Mouse (Mus musculus) layer of hippocampus, adult 9-10 months (tissue): ENCODE measurements around the gene Tanc2.

Experiments used
- DNase-seq: peaks from one replicate; pipeline ENCODE4 v3.0.0; 2022; ENCODE audit warnings: low spot score

The Tanc2 gene

DNA sequence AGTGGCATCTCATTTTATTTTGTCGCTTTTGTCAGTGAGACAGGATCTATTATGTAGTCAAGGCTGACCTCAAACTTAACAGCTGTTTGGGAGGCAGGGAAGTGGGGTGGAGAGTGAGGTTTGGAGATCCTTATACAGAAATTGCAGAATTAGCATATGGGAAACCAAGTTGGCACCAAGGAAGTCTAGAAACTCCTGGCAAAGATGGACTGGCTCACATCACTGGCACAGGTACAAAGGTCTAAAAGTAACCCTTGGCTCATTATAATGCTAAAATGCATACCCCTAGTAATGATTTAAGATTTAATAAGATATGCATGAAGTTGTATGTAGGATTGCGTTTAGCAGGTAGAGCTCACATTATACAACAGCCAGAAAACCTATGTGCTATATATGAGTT lies 58.2 kb downstream of the Tanc2 start:
- no peak for DNase-seq

DNA sequence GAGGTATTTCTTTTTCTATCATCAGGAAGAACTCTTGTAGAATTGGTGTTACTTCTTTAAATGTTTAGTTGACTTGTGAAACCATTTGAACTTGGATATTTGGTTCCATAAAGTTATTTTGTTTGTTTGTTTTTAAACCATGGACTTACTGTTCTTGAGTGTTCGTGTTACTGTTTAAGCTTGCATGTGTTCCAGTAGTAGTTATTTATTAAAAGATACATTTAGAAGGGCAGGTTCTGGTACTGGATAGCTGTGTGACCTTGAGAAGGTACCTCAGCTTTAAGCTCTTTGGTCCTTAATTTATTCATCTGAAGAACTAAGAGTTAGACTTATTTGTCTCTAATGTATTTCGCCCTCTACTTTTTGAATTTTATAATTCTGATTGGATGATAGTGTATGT lies 64.8 kb downstream of the Tanc2 start:
- DNase-seq = no peak

DNA sequence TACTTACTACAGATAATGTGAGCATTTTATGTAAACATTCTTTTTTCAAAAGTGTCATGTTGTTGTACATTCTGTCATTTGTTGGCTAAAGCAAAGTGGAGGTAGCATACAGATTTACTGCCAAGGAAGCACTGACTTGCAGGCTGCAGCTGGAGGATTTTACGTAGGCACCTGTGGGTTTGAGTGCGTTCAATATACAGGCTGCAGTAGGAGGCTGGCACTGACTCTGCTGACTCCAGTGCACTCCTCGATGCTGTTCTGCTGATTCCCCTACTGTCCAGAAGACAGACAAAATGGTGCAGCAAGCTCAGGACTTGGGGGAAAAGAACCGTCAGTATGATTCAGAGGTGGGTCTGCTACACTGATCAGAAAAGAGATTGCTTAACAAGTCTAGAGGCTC lies 65.5 kb downstream of the Tanc2 start:
- DNase-seq = no peak

DNA sequence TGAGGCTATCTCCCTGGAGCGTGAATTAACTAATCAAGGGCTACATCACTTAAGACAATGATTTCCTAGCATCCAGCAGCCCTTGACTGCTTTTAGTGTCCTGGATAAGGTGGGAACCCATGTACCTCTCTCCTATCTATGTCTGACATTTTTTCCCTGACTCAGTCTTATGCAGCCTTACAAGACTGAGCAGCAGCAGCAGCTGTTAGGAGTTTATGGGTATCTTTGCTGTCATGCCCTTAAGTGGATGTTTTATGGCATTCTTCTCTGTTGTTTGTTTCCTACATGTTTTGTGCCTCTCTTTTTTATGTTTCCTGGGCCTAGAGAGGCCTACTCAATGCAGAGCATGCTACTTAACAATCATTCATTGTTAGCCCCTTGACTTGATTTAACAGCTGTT lies 78.1 kb downstream of the Tanc2 start:
- no peak for DNase-seq

DNA sequence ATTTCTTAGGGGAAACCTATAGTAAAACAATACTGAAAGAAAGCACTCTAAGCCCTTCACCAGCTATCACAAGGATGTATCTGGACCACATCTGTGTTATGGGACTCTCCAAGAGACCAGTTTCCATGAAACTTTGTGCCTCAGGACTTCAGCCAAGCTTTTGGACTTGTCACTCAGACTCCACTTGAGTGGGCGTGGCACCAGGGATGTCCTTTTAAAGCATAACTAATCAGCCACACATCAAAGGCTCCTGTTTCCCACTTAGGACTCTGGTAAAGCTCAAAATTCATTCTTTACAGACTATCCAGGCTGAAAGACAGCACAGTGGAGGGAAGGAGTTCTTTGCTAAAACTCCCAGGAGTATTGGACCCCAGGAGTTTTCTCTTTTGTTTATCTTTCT lies 89.2 kb downstream of the Tanc2 start:
- no peak for DNase-seq

DNA sequence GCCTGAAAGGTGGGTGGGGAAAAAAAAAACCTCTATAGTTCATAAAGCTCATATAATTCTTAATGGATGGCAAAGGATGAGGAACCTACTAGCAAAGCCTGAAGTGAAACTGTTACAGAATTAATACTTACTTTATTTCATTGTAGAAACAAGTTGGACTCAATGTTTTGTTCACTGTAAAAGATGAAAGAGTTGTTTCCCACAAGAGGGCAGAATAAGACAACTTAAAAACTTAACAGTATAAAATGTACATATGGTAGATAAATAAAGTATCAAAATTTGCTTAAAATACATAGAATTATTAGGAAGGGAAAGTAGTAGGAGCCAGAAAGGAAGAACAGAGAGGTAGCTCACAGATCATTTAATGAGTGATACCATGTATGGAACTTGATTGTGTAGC lies 95.0 kb downstream of the Tanc2 start:
- no peak for DNase-seq

DNA sequence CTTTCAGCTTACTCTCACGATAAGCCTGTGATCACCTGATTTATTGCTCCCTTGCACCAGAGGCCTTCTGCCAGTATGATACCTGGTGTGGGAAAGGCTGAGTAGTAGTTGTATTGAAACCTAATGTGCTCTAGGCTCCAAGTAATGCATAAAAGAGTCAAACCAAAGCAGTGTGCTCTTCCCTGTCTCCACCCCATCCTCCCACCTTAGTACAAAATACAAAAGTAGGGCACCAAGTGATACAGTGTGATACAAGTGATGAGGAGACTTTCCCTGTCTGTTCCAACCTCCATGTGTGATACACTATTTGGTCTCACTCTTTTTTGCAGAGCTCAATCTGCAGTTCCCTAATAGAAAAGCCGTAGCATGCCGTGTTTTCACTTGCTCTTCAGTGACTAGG lies 110.7 kb downstream of the Tanc2 start:
- DNase-seq = no peak

DNA sequence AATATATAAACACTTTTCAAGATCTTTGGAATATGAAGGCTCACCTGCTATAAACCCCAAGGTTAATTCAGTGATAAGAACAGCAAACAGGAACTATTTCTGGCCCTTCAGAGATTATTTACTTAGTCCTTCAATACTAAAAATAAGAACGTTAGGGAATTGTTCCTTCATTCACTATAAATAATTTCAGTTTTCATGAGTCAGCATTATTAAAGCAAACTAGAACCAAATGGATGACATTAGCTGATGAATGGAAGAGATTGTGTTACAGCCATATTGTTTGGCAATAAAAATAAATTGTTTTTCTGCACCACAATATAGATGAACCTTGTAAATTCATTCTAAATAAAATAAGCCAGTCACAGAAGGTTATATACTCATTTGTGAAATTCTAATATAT lies 129.9 kb downstream of the Tanc2 start:
- no peak for DNase-seq

DNA sequence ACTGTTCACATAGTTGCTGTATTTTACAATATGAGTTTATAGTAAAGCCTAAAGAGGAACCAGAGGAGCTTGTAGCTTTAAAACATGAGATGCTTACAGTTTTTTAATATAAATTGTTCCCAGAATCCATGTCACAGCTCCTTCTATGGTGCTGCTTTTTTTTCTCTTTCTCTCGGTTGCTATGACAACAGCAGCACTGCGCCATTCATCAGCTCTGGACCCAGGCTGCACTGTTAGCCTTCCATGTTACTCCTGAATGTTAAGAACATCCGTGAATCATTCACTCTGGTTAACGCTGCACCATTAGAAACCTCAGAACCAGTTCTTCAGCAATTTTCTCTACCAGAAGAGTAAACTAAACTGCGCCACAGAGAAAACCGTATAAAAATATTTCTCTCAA lies 141.8 kb downstream of the Tanc2 start:
- DNase-seq = peak; percentile 45

DNA sequence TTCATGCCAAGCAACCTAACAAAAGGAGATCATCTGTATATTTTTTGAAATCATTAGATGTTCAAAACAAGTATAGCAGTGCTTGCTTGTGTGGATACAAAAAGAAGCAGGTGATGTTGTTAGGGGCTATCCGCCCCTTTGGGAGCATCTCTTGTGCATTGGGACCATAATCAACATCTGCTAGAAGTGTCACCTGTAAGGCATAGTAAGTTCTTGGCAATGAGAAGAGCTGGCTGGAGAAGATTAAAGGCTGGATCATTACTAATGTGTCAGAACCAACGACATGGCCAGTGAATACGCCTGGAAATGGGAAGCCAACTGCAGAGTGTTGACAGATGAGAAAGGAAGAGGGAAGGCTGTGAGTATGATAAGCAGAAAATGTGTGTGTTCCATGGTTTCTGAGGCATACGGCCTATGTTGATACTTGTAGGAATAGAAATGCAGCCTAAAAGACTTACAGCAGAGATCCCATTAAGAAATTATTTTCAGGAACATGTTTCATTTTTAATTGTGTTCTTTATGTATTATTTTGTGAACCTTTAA lies 142.3 kb downstream of the Tanc2 start:
- DNase-seq = peak; percentile 13

DNA sequence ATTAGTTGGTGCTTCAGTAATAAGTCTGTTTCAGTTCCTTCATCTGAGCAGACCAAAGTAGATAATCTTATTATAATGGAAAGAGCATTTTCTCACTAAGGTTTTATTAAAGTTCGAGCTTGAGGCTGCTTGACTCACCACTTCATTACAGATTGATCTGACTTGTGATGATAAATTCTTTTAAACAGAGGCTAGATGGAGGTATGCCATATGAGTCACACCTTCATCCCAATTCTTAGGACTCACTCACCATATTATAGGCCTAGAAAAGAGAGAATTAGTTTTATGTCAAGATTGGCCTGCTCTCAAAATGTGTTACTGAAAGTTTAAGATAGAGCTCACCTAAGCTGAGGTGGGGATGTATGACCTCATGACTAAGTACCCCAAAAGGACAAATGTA lies 153.4 kb downstream of the Tanc2 start:
- DNase-seq = no peak

DNA sequence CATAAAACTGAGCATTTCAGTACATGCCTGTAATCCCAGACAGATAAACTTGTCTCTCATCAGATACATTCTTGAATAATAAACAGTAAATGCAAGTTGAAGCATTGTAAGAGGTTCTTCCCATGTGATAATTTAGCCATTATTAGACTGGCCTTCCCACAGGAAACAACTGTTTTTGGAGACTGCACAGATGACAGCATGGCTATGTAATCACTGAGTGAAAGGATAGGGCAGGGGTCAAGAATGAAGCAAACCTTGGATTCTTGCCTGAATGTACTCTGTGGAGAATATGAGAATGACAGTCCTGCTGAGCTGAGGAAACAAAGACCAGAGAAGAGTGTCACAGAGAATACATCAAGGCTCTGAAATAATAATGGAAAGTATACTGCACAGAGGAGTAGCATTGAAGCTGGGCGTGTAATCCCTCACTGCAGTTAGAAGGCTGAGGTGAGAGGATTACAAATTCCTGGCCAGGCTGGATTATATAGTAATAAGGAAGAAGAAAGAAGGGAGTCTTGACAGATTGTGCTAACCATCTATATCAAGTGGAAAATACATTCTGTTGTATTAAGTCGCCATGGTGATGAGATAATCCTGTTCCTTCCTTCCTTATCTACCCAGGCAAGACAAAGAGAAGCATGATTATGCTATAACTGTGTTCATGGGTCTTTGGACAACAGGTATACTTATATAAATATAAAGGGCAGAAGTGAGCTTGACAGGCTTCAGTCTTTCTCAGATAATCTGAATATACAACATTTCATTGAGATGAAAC lies 159.7 kb downstream of the Tanc2 start:
- DNase-seq = no peak

DNA sequence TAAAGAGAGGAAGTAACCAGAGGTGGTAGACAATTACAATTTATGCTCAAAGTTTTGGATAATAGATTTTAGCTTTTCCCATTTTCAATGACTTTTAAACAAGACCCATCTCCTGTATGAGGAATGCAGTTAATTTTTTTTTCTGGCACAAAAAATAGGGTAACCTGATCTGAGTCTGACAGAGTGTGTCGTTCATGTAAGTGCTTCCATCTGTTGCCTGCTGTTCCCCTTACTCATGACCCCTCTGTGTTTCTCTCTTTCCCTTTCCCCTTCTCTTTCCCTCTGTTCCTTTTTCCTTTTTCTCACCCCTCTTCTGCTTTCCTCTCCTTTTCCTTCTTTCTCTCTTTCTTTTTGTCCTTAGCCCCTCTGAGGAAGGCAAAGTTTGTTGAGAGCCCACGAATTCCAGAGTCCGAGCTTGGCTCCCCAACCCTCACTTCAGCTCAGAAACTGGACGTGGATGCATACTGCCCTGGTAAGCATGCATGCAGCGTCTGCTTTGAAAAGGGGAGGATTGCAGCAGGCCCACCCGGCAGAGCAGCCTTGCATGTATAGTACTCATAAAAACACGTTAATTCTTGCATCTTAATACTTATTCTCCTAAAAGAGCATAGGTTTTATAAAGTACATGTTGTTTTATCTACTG lies 168.9 kb downstream of the Tanc2 start:
- DNase-seq = no peak

DNA sequence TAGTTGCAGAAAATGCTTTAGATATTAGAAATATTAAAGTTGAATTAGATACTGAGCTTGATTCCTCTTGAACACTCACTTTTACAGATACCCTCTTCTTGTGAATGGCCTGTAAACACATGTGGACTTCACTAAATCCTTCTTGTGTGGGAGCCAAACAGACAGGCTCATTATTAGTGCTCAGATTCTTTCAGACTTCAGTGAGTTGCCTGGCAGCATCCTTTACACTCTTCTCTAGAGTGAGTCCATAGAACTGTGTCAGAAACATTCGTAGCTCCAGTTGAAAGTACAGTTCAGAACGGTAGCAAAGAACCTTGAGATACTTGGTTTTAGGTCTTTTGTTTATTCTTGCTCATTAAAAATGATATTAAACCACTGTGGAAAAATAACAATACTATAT lies 169.6 kb downstream of the Tanc2 start:
- DNase-seq = no peak

DNA sequence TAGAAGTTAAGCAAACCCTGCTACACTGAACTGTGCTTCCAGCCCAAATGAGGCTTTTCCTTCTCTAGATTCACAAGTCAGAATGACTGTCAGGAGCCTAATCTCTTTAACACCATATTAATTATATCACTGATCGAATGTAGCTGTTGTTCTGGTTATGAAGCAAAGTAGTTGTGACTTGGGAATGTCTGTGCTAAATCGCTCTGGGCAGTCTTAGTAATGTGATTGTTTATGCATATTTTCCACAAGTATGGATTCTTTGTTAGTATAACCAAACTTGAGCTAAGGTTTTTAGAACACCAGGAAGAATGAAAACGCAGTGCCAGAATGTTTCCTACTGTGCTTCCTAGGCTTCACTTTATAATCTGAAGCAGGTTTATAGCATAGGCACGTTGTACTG lies 170.6 kb downstream of the Tanc2 start:
- no peak for DNase-seq

DNA sequence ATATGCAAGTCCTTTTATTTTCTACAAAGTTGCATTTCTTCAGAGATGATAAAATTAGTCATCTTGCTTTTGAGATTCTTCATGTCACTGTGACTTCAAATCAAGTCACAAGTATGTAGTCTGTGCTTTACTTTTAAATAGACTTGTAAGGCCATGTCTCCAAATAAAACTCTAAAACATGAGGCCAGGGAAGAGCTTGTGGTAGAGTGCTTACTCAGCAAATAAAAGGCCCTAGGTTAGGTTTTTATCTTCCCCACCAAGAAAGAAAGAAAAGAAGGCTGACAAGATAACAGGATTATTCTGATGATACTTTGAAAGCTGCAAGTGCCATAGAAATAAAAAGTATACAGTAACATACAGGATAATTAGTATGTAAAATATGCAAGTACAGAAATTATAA lies 188.0 kb downstream of the Tanc2 start:
- no peak for DNase-seq

DNA sequence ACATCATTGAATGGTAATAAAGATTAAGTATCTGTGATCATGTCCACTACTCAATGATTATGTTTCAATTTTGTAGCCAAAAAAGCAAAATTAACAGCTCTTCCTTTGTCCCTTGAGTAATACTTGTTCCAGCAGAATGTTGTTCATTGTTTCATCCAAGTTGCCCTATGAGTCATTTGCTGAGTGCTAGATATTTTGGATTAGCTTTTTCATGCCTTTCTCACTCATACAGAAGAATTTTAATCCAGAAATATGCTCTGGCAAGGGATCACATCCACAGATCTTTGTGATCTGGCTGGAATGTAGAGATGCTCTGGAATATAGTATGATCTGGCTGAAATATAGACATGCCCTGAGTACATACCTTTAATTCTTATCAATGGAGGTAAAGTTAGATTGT lies 202.7 kb downstream of the Tanc2 start:
- DNase-seq = no peak

DNA sequence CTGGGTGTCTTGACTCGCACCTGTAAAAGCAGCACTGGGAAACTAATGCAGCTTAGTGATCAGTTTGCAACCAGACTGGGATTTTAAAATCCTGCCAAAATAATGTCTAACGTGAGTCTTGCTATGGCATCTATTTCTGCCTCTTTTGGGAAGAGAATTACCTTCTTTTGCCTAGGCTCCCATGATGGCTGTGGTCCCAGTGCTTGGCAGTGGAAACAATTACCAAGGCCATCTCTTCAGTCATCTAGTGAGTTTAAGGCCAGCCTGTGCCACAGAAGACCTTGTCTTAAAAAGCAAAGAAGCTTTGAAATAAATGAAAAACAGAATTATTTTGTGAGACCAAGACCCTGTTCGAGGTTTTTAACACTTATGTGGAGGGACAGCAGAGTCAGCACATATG lies 213.9 kb downstream of the Tanc2 start:
- DNase-seq = no peak

DNA sequence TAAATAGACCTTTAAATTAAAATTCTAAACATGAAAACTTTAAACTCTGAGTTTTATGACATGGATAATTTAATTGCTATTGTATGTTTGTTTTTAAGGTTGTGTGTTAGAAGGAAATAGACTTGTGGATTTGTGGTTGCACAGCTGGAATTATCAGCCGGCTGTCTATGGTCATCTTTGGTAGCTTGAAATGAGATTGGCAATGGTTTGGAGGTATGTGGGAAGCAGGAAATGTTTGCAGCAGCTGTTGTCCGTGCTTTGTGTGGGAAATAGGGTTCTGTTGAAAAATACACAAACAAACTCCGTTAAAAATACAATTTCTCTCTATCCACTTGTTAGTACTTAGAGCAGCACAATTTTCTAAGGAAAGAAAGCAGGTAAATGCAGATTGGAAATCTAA lies 215.0 kb downstream of the Tanc2 start:
- no peak for DNase-seq

DNA sequence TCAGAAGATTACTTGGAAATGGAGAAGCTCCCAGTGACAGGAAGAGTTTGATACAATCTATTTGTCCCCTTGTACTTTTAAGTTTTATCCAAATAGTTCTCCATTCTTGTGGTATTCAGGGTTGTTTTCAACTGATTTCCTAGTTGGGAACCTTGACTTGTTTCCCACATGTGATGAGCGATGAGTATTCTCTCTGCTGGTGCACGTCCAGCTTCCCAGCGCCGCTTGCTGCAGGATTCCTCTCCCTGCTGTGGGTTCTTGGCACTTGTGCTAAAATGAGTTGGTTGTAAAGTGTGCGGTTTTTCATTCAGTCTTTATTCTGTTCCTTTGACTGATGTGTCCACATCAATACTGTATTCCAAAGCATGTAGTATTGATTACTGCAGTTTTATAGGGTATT lies 217.3 kb downstream of the Tanc2 start:
- DNase-seq = no peak

DNA sequence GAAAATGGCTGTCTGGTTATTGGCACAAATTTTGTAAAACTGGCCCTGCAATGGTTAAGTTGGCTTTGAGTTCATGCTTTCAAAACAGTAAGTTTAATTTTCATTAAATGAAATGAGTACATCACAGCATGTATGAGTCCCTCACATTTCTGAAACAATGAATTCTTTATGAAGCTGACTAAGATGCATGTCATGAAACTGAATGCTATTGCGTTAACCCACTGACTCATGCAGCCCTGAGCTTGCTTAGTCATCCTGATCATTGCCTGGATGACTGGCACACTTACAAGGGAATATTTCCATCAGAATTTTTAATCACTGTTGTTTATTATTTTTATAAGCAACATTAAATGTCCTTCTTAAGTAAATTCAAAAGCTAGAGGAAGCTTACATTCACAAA lies 233.5 kb downstream of the Tanc2 start:
- no peak for DNase-seq

DNA sequence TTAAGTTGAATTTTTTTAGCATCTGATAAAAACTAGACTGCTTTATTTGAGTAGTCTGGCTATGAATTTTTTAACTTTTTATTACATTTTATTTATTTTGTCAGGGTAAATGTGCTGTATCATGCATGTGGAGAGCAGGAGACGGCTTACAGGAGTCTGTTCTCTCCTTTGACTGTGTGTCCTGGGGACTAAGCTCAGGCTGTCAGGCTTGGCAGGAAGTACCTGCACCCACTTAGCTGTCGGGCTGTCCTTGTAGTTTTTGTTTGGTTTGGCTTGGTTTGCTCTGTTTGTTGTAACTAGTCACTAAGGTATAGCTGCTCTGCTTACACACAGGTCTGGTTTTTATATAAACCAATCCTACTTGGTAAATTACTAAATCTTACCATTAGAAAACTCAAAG lies 234.0 kb downstream of the Tanc2 start:
- no peak for DNase-seq

DNA sequence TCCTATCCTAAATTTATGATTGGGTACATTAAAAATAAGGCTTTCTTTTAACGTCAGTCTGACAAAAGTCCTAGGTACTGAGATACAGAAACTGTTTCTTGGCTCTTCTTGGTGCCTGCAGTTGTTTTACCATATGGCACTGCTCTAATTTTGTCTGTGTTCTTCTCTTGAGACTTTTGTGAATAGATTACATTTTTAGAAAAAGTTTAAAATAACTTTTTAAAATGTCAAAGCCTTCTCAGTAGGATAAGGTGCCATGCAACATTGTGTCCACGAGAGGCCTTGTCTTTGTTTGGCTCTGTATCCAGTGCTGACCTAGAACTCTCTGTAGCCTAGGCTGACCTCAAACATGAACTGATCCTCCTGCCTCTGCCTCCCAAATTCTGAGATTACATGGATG lies 238.4 kb downstream of the Tanc2 start:
- peak; percentile 25 for DNase-seq

DNA sequence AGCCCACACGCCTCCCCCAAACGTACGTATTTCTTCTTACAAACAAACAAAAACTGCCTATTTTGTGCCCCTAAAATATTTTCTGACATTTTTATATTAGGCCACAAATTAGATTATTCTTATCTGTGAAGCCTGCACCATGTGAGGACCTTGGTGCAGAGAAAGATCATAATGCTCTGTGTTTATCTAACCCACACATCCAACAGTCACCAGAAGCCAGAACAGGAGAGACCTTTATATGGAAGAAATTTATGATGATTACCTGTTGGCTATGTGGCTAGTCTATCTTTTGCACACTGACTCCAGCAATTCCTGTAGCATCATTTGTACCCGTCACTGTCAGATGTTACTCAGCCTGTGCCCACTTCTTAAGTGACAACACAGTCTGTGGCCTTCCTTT lies 245.4 kb downstream of the Tanc2 start:
- DNase-seq = no peak
